Mouse (Mus musculus) retina, postnatal 7 days (tissue): ENCODE measurements around the gene C1rl.
"Not testable (repeated sequence)": the region's sequence is repeated elsewhere in the genome, so short reads cannot be mapped to it uniquely, and the experiment has no call there.

Experiments
- DNase-seq: peaks from one replicate; pipeline ENCODE4 v3.0.0-alpha.2; 2012; ENCODE audit warnings: low read depth, low spot score

Gene C1rl

DNA sequence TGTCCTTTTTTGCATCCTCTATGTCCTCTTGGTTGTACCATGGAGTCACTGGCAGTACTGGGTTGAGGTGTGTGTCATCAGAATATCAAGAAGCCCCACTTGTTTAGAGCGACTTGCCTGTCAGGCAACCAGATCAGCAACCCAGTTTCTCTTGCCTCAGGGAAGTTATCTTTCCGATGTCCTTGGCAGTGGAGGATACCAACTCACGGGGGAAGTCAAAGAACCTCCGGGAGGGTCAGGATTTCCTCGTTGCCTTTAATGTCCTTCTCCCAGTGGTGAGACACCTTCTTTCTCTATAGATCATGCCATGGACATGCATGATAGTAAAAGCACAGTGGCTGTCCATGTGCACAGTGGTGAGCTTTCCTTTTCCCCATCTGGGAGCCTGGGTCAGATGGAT is 9.1 kb downstream of the C1rl start:
- DNase-seq, result no peak

DNA sequence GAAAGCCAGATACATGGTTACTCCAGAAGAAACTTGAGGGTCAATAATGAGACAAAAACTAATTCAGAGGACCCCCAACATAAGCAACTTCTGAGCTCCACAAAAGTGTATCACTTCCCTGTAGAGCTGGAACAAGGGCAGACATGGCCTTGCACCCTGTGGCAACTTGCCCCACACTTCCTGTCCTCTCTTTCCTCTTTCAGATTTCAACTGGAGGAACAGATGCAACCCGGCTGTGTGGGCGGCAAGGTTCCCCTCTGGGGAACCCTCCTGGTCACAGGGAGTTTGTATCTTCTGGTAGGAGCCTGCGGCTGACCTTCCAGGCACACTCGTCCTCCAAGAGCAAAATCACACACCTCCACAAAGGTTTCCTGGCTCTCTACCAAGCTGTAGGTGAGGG is 12.1 kb downstream of the C1rl start:
- no peak for DNase-seq

DNA sequence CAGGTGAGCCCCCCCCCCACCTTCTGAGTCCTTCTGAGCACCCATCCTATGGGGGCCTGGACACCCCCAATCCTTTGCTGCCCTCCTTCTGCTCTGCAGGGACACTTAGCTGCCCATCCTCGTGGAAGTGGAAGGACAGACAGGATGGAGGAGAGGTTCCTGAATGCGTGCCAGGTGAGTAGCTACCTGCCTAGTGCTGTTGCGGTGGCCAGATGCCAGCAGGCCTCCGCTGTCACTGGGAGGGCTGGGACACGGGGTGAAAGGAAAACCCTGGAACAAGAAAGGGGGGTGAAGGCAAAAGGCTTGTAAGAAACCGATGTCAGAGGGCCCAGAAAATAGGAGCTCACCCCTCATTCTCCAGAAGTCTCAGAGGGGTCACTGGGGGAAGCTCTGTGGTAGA is 14.1 kb downstream of the C1rl start:
- no peak for DNase-seq

DNA sequence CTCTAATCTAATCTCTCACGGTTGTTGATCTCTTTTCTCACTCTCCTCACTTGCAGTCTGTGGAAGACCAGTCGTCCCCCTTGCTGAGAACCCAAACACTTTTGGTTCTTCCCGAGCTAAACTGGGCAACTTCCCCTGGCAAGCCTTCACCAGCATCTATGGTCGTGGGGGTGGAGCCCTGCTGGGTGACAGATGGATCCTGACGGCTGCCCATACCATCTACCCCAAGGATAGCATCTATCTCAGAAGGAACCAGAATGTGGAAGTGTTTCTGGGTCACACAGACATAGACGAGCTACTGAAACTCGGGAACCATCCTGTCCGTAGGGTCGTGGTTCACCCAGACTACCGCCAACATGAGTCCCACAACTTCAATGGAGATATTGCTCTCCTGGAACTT is 15.4 kb downstream of the C1rl start:
- DNase-seq, result no peak

DNA sequence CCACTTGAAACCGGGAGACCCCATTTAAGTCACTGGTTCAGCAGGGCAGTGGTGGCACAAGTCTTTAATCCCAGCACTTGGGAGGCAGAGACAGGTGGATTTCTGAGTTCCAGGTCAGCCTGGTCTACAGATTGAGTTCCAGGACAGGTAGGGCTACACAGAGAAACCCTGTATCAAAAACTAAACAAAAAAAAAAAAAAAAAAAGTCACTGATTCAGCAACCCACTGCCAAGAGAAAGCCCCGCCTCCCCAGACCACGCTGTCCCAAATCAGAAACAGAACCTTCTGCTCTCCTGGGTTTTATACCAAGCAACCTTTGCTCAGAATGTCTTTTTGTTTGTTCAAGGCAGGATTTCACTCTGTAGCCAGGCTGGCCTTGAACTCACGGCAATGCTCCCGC is 16.3 kb downstream of the C1rl start:
- DNase-seq, result not testable (repeated sequence)

DNA sequence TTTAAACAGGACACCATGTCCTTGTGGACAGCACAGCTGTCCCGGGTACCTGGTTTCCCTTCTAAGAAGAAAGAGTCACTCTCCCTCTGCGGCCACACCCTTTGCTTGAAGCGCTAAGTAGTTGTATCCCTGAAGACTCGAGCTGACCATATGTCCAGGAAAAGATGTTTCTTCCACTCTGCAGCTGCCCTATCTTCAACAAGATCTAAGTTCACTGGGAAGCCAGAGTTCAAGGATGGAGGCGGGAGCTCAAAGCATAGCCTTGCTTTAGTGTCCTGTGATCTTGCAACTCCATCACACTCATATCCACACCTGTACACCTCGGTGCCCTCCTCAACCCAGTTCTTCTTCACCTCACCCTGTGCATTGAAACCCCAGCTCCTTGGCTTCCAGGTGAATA is 19.0 kb downstream of the C1rl start:
- DNase-seq, result no peak

DNA sequence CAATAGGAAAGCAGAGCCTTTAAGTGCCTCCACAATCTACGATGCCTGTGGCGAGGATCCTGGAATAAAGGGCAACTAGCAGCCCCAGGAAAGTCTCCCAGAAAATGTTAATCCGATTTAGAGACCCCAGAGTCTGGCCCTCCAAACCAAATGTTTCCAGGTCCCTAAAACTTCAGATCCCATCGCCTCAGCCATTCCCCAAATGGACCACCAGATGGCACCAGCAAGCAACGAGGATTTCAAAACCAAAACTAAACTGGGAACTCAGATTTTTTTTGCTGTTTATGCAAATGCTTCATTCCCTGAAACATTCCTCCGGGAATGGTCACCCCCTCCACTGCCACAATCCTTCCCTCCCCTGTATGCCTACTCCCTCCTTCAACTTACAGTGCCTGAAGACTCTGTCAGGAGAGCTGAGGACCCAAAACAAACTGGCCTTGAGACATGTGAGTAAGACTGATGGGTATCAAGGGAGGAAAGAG is 19.5 kb downstream of the C1rl start, which contains the start of gene C1ra:
Gene C1ra (plus strand): TSS at position 51 of the 482 bp plus-strand sequence.
- DNase-seq, result peak; percentile 11

DNA sequence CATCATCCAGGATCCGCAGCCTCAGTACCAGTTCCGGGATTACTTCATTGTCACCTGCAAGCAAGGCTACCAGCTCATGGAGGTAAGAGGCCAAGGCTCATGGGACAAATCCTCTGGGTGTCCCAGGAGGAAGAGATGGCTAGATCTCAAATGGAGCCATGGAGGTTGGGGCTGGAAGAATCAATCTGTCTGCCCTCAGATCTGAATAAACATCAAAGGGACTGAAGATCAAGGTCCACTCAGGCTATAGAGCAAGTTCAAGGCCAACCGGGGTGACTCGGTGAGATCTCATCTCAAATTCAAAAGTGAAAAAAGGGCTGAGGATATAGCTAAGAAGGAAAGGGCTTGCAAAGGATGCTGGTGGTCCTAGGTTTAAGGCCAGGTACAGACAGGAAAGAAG is 24.8 kb downstream of the C1rl start:
- DNase-seq, result not testable (repeated sequence)

DNA sequence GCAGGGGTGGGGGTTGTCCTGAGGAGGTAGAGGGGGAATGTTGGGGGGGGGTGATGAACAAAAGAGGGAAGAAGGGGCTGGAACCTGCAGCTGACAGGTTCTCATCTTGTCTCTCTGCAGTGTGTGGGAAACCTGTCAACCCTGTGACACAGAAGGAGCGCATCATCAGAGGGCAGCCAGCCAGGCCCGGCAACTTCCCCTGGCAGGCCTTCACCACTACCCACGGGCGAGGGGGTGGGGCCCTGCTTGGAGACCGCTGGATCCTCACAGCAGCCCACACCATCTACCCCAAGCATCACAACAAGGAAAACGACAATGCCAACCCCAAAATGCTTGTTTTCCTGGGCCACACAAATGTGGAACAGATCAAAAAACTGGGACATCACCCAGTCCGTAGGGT is 29.2 kb downstream of the C1rl start:
- not testable (repeated sequence) for DNase-seq

DNA sequence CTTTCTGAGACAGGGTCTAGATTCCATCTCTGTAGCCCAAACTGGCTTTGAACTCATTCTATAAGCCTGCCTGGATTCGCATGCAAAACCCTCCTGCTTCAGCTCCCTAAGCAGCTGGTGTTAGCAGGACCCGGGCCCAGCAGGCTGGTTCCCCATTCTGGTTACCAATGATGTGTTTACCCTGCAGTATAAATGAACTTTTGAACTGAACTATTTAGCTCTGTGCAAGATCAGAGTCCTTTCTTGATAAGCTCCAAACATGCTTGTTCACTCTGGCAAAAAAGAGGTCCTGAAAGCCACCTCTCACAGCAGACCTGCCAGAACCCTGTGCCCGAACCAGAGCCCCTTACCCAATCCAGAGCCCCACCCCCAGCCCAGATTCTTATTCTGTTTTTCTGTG is 35.0 kb downstream of the C1rl start:
- no peak for DNase-seq

DNA sequence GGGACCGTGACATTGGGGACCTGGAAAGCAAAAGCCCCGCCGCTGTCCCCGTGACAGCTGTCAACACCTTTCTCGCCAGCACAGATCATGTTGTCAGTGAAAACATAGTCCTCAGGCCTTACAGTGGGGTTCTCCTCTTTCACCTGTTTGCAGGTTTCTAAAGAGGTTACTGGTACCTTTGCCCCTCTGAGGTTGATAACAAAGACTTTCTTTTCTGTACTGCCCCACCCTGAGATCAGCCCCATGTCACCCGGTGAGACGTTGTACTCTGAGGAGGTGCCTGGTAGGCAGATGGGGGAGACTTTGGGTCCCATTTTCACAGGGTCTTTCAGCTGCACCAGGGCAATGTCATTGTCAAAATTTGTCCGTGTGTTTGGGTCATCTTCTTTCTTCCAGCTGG is 38.2 kb downstream of the C1rl start:
- DNase-seq, result no peak

DNA sequence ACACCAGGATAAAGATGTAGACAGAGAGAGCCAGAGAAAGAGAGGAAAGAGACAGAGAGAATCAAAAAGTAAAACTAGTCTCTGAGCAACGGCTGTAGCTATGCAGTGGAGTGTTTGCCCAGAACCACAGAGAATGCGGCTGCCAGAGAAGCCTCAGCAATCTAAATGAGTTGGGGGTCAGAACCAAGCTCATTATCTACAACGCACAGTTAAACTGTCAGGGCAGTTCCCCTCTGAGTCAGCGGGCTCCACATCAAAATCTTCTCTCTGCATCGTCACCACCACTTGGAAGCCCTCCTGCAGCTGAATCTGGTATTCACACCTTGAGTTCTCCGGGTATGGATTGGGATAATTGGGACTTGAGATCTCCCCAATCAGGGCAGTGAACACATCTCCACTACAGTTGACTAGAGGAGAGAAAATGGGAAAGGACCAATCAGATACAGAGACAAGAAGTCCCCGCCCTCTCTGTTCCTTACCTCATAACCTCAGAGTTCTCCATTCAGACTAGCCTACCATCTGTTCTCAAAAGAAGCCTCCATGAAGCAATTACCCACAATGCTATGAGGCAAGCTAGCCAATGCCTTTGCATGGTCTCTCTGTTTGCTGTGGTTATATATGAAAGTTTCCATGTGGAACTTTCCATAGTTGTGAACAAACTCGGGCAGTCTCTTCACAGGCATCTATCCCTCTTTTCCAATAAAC is 43.4 kb downstream of the C1rl start:
- not testable (repeated sequence) for DNase-seq

DNA sequence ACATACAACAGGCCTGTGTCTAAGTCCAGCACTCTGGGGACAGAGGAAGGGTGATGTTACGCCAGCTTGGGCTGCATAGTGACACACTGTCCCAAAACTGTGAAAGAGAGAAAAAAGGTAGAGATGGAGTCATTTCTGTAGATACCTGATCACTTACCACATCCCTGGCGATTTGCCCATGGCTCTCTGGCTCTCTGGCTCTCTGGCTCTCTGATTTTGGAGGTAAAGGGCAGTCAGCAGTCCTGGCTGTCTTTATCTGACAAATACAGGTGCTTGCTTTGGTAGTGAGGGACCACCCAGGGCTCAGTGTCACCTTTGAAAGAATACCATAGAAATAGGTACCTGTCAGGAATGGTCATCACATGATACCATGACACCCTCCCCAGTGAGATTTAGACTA is 48.3 kb downstream of the C1rl start:
- DNase-seq, result not testable (repeated sequence)

DNA sequence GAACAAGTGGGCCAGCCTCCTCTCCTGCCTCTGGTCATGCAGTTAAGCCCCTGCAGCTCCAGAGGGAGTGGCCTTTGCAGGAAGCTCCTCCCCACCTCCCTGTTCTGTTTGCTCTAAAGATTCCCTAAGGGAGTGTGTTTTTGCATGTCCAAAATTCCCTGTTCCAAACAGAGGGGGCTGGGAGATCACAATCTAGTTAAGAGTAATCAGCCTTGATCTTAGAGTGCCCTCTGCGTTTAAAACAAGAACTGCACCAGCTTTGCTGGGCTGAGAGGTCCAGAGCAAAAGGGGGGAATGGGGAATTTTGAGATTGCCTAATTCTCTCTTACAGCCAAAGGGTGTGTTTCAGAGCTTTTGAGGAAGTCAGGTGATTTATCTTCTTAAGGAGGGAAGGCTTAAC is 49.4 kb downstream of the C1rl start, which contains the start of gene C1s1:
Gene C1s1 (minus strand): TSS at position 76 of the 400 bp plus-strand sequence.
- peak; percentile 5 for DNase-seq

DNA sequence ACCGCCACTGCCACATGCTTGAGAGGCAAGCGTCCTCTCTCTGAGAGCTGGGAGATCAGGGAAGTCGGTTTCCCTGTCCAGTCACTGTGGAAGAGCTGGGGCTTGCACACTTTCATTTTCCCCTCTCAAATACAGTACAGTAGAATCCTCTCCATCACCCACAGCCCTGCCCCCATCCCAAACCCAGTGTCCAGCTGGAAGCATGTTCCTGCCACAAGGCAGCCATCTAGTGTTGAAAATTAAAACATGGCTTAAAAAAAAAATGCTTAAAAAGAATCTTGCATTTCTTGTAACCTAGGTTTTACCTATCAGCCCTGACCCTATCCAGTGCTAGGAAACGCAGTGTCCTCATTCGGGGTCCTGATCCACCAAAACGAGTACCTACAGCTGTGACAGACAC is 51.6 kb downstream of the C1rl start:
- no peak for DNase-seq

DNA sequence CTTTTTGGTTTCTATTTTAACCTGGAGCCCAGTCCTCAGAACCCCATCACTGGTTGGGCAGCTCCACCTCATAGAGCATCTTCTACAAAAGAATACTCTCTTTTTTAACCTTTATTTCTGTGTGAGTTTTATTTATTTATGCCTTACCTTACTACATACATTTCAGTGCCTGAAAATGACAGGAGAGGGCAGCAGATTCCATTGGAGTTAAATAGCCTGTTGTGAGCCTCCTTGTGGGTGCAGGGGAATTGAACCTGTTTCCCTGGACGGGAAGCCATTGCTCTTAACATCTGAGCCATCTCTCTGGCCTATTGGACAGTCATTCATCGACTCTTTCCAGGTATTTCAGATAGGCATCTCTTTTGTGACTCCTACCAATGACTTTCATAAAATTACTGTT is 52.5 kb downstream of the C1rl start:
- DNase-seq, result no peak

DNA sequence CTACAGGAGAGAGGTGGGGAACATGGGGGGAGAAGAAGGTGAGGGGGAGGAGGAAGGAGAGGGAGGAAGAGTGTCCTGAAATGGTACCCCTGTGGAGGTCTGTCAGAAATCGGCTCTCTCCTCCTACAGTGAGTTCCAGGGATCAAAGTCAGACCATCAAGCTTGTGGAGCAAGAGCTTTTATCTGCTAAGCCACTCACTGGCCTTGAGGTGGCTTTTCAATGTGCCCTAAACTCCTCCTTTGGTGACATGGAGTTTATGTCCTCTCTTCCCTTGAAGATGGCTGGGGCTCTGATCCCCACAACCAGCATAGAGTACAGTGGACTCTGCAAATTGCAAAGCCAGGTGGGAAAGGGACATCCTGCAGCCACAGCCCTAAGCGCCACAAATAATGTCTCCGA is 55.1 kb downstream of the C1rl start:
- not testable (repeated sequence) for DNase-seq

DNA sequence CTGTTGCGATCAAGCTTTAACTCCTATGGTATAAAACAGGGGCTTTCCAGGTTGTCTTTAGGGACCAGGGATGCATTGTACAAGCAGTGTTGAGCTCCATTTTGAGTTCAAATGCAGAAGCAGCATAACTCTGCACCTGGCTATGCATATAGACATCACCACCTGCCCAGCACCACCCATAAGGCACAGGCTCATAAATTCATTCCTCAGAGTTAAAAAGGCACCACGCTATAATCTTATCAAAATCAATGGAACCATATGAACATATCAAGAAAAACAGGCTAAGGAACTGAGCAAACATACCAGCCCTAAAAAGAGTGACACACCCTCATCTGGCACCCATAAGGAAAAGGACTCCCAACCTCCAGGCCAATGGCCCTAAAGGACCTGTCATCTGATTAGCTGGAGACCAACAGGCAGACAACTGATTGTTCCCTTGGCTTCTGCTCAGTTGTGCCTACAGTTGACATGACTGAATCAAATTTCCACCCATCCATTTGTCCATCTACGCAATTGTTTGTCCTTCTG is 56.2 kb downstream of the C1rl start:
- no peak for DNase-seq

DNA sequence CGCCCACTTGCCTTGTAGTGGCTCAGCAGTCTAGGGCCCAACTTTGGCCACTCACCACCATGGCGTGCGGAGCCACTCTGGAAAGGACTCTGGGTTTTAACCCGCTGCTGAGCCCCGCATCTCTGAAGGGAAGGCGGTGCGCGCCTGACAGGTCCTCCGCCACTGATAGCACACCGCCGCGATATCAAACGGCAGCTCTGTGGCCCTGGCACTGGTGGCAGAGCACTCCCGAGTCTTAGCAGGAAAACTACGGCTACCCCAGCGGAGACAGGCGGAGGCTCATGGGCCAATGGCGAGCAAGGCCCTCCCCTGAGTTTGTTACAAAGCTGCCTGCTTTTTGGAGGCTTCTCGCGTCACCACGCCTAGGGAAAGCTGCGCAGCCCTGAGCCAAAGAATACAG is 59.9 kb downstream of the C1rl start:
- DNase-seq, result no peak

DNA sequence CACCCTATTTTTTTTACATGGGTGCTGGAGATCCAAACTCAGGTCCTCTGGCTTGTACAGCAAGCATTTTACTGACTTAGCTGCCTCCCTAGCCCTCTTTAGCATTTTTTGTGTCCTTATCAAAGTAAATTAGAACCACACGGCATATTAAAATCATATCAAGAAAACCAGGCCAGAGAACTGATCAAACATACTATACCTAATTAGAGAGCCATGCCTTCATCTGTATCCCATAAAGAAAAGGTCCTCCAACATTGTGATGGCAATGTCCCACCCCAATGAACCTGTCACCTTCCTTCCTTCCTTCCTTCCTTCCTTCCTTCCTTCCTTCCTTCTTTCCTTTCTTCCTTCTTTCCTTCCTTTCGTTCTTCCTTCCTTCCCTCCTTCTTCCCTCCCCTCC is 63.0 kb downstream of the C1rl start:
- DNase-seq, result not testable (repeated sequence)
